Mouse (Mus musculus) cerebellum, adult 2 months (tissue): ENCODE data around the gene Maob.

Source experiments
- CTCF ChIP-seq: fragments of 200-500 bp; IDR thresholded peaks from 2 replicates; pipeline ENCODE4 v1.5.1; 2011; ENCODE audit warnings: low read depth, mild to moderate bottlenecking, control low read depth, low read length, moderate library complexity, borderline replicate concordance; ENCODE audit not compliant: insufficient read depth
- POLR2A ChIP-seq: fragments of 200-500 bp; IDR thresholded peaks from 2 replicates; pipeline ENCODE4 v1.6.1; 2011; ENCODE audit warnings: low read length, control low read depth, borderline replicate concordance; ENCODE audit not compliant: insufficient read depth

- TF ChIP-seq CTCF (no peak), POLR2A (no peak)
Observed at GRCm38 (mm10) chrX:16841443-16841842, 24.3 kb upstream of the Maob start.
